Mouse (Mus musculus) MEL (cell line): ENCODE results near the gene Igfbp1. TPM values are rescaled to one million over a fixed set of nuclear protein-coding genes. Genes with fewer than 3 reads are reported as not detected.

Experiments used
- DNase-seq: peaks from one replicate; pipeline ENCODE4 v3.0.0; 2011; ENCODE audit warnings: low read depth, low spot score
- H3K27ac ChIP-seq: 2 replicates; pipeline ENCODE4 v1.5.1; 2012; ENCODE audit warnings: low read depth, mild to moderate bottlenecking, control low read depth, low read length, moderate library complexity; ENCODE audit not compliant: control insufficient read depth
- H3K27me3 ChIP-seq, 2 experiments: fragments of 150-350 bp in 1 of 2; sonication (generic) in 1 of 2; 2 replicates each; pipeline ENCODE4 v1.6.1; 2012; ENCODE audit warnings: low read length in 2 of 2, mild to moderate bottlenecking in 2 of 2, improper control_type of control experiment in 1 of 2, moderate library complexity in 1 of 2; ENCODE audit not compliant: insufficient read depth in 2 of 2, control insufficient read depth in 1 of 2
- H3K36me3 ChIP-seq, 2 experiments: 2 replicates each; pipeline ENCODE4 v1.6.1; 2012 to 2014; ENCODE audit warnings: low read length in 2 of 2, improper control_type of control experiment in 1 of 2, inconsistent platforms in 1 of 2, mild to moderate bottlenecking in 1 of 2; ENCODE audit not compliant: insufficient read depth in 2 of 2, control insufficient read depth in 1 of 2
- H3K4me1 ChIP-seq, 2 experiments: fragments of 150-350 bp in 1 of 2; sonication (generic) in 1 of 2; 2 replicates each; pipeline ENCODE4 v1.6.1; 2012; ENCODE audit warnings: low read length in 2 of 2, improper control_type of control experiment in 1 of 2, mild to moderate bottlenecking in 1 of 2; ENCODE audit not compliant: insufficient read depth in 2 of 2, control insufficient read depth in 1 of 2
- H3K4me3 ChIP-seq, 2 experiments: fragments of 150-350 bp in 1 of 2; sonication (generic) in 1 of 2; 2 replicates each; pipeline ENCODE4 v1.5.1; 2012; ENCODE audit warnings: low read depth in 2 of 2, low read length in 2 of 2, mild to moderate bottlenecking in 2 of 2, moderate library complexity in 2 of 2, control low read depth in 1 of 2, improper control_type of control experiment in 1 of 2; ENCODE audit not compliant: control insufficient read depth in 1 of 2, insufficient read depth in 1 of 2
- H3K79me2 ChIP-seq: 2 replicates; pipeline ENCODE4 v1.6.1; 2012; ENCODE audit warnings: mild to moderate bottlenecking, low read length, moderate library complexity; ENCODE audit not compliant: control insufficient read depth, poor library complexity, insufficient read depth
- H3K9ac ChIP-seq: 2 replicates; pipeline ENCODE4 v1.6.1; 2012; ENCODE audit warnings: low read depth, mild to moderate bottlenecking, control low read depth, low read length, moderate library complexity; ENCODE audit not compliant: control insufficient read depth, poor library complexity, severe bottlenecking
- H3K9me3 ChIP-seq: fragments of 150-350 bp; sonication (generic); replicated peaks from 2 replicates; pipeline ENCODE4 v1.6.1; 2012; ENCODE audit warnings: mild to moderate bottlenecking, low read length, improper control_type of control experiment, moderate library complexity; ENCODE audit not compliant: insufficient read depth
- CHD1 ChIP-seq: IDR thresholded peaks from 2 replicates; pipeline ENCODE4 v1.6.1; 2012; ENCODE audit warnings: low read depth, mild to moderate bottlenecking, inconsistent platforms, low read length, improper control_type of control experiment
- CHD2 ChIP-seq: IDR thresholded peaks from 2 replicates; pipeline ENCODE4 v1.6.1; 2011; ENCODE audit warnings: low read length, improper control_type of control experiment
- CTCF ChIP-seq, 3 experiments: IDR thresholded peaks in 2 of 3; conservative IDR thresholded peaks in 1 of 3; 2 replicates each; pipeline ENCODE4 v1.5.1; 2011 to 2012; ENCODE audit warnings: low read length in 3 of 3, low read depth in 2 of 3, mild to moderate bottlenecking in 2 of 3, improper control_type of control experiment in 1 of 3, inconsistent platforms in 1 of 3, mixed read lengths in 1 of 3, moderate library complexity in 1 of 3; ENCODE audit not compliant: control insufficient read depth in 1 of 3, insufficient read depth in 1 of 3, poor library complexity in 1 of 3, severe bottlenecking in 1 of 3
- E2F4 ChIP-seq: IDR thresholded peaks from 2 replicates; pipeline ENCODE4 v1.6.1; 2011; ENCODE audit warnings: low read depth, low read length, improper control_type of control experiment, borderline replicate concordance
- EP300 ChIP-seq, 2 experiments: IDR thresholded peaks; 2 replicates each; pipeline ENCODE4 v1.6.1; 2011; ENCODE audit warnings: improper control_type of control experiment in 2 of 2, low read length in 2 of 2, low read depth in 1 of 2, mild to moderate bottlenecking in 1 of 2
- GABPA ChIP-seq: IDR thresholded peaks from 2 replicates; pipeline ENCODE4 v1.6.1; 2012; ENCODE audit warnings: low read depth, mild to moderate bottlenecking, inconsistent platforms, low read length, improper control_type of control experiment, moderate library complexity
- GATA1 ChIP-seq: IDR thresholded peaks from 2 replicates; pipeline ENCODE4 v1.6.1; 2011; ENCODE audit warnings: low read depth, low read length, improper control_type of control experiment
- KAT2A ChIP-seq: conservative IDR thresholded peaks from 2 replicates; pipeline ENCODE4 v1.6.1; 2012; ENCODE audit warnings: low read depth, low read length, improper control_type of control experiment, inconsistent platforms
- MAFK ChIP-seq: IDR thresholded peaks from 2 replicates; pipeline ENCODE4 v1.6.1; 2011; ENCODE audit warnings: low read depth, mild to moderate bottlenecking, low read length, improper control_type of control experiment, borderline replicate concordance
- MAX ChIP-seq: IDR thresholded peaks from 2 replicates; pipeline ENCODE4 v1.6.1; 2011; ENCODE audit warnings: low read length, improper control_type of control experiment
- MEF2A ChIP-seq: IDR thresholded peaks from 2 replicates; pipeline ENCODE4 v1.6.1; 2014; ENCODE audit warnings: low read depth, mild to moderate bottlenecking, inconsistent platforms, low read length, improper control_type of control experiment; ENCODE audit not compliant: poor library complexity, insufficient replicate concordance, severe bottlenecking; ENCODE audit errors: extremely low read depth
- MYB ChIP-seq: IDR thresholded peaks from 2 replicates; pipeline ENCODE4 v1.6.1; 2011; ENCODE audit warnings: mild to moderate bottlenecking, low read depth, low read length, improper control_type of control experiment
- MYC ChIP-seq: IDR thresholded peaks from 2 replicates; pipeline ENCODE4 v1.6.1; 2011; ENCODE audit warnings: low read depth, mild to moderate bottlenecking, low read length, improper control_type of control experiment, moderate library complexity
- NELFE ChIP-seq: IDR thresholded peaks from 2 replicates; pipeline ENCODE4 v1.6.1; 2011; ENCODE audit warnings: low read depth, low read length, improper control_type of control experiment
- RAD21 ChIP-seq: IDR thresholded peaks from 2 replicates; pipeline ENCODE4 v1.6.1; 2011; ENCODE audit warnings: mild to moderate bottlenecking, low read depth, low read length, improper control_type of control experiment
- SIN3A ChIP-seq: IDR thresholded peaks from 2 replicates; pipeline ENCODE4 v1.6.1; 2012; ENCODE audit warnings: low read length, improper control_type of control experiment, inconsistent platforms
- SMC3 ChIP-seq: IDR thresholded peaks from 2 replicates; pipeline ENCODE4 v1.6.1; 2011; ENCODE audit warnings: low read depth, low read length, improper control_type of control experiment
- TCF12 ChIP-seq: IDR thresholded peaks from 2 replicates; pipeline ENCODE4 v1.6.1; 2014; ENCODE audit warnings: low read depth, mild to moderate bottlenecking, inconsistent platforms, low read length, improper control_type of control experiment, moderate library complexity
- USF1 ChIP-seq: IDR thresholded peaks from 2 replicates; pipeline ENCODE4 v1.6.1; 2014; ENCODE audit warnings: low read depth, mild to moderate bottlenecking, inconsistent platforms, low read length, improper control_type of control experiment, moderate library complexity
- polyA plus RNA-seq, 2 experiments: library from polyadenylated mRNA; stranded (reverse) in 1 of 2; unstranded in 1 of 2; fragments of >175 nt in 1 of 2; fragments of >200 nt in 1 of 2; gene quantifications; 2 replicates each; pipeline versions ENCODE4 v1.2.1 to v1.2.4; 2012; ENCODE audit warnings: low replicate concordance in 2 of 2, low read depth in 1 of 2; ENCODE audit not compliant: insufficient read length in 2 of 2, insufficient read depth in 1 of 2, missing spikeins in 1 of 2
- total RNA-seq: library from RNA; depleted of rRNA; stranded (reverse); fragments of 300-350 nt; gene quantifications from 2 replicates; pipeline ENCODE4 v1.2.3, GENCODE M21; 2012

The Igfbp1 gene
- total and polyA plus RNA-seq, 3 experiments, result not detected

- Histone ChIP-seq H3K4me3 (no peak overlapping the region), H3K9me3 (no peaks in the 10 kb centered on the region), H3K9ac (no peak overlapping the region), H3K4me1 (no peaks in the 10 kb centered on the region), H3K36me3 (no peaks in the 10 kb centered on the region), H3K27me3 (no peaks in the 10 kb centered on the region), H3K79me2 (no peaks in the 10 kb centered on the region), H3K27ac (no peak overlapping the region)
- TF ChIP-seq USF1 (no peak), CHD1 (no peak), CTCF (IDR thresholded peaks at IDR 0.05 in 2 of 3, conservative IDR thresholded peaks at IDR 0.05 in 1 of 3; ENCODE audit: control insufficient read depth in 1 of 3, insufficient read depth in 1 of 3, low read depth in 2 of 3, low read length in 3 of 3, poor library complexity in 1 of 3, severe bottlenecking in 1 of 3) (no peak), EP300 (IDR thresholded peaks at IDR 0.05; ENCODE audit: low read depth in 1 of 2, low read length in 2 of 2) (no peak), RAD21 (no peak), MYB (no peak), E2F4 (no peak), TCF12 (no peak), MAFK (no peak), GATA1 (no peak), GABPA (no peak), SMC3 (no peak), MEF2A (no peak), SIN3A (no peak)
- no peak for DNase-seq
Observed at GRCm38 (mm10) chr11:7192710-7193109, 4.9 kb upstream of the Igfbp1 start.

DNA sequence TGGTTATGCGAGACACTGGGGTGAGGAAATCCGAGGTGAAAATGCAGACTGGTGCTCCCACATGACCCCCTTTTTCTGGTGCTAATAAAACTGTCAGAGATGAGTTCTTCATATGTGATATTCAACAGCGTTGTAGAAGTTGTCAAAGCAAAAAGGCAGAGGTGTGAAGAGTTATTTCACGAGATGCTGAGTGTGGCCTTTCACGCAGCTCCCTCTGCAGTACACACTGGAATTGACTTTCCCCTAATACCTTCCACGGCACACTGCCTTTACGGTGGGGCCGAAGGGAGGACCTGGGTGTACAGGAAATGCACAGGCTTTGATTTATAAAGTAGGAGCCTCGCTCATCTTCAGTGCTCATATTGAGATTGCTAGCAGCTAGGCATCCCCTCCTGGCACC, 4.4 kb upstream of the Igfbp1 start:
- no peak for DNase-seq
- Histone ChIP-seq H3K9me3 (no peaks in the 10 kb centered on the region), H3K4me1 (no peaks in the 10 kb centered on the region), H3K4me3 (no peak overlapping the region), H3K9ac (no peak overlapping the region), H3K27me3 (no peaks in the 10 kb centered on the region), H3K36me3 (no peaks in the 10 kb centered on the region), H3K27ac (no peak overlapping the region), H3K79me2 (no peaks in the 10 kb centered on the region)
- TF ChIP-seq MYC (no peak), MAX (no peak), NELFE (no peak), CHD2 (no peak), RAD21 (no peak), KAT2A (no peak)
